Mouse (Mus musculus) 416B (cell line): Measurements from ENCODE around the gene Comt.

ENCODE experiments used
- DNase-seq: peaks from one replicate; pipeline ENCODE4 v3.0.0; 2011; ENCODE audit warnings: low read depth

The Comt gene

GRCm38 (mm10) chr16:18426802-18427280 lies at the start of gene Comt:
Gene Comt, minus strand, starts transcription at chr16:18426852.
- DNase-seq: peak; percentile 25

- DNase-seq: no peak
Measured at GRCm38 (mm10) chr16:18474021-18474420, 47.4 kb upstream of the Comt start.

- DNase-seq: no peak
Measured at GRCm38 (mm10) chr16:18472976-18473375, 46.3 kb upstream of the Comt start.

- DNase-seq: no peak
Measured at GRCm38 (mm10) chr16:18472416-18472815, 45.8 kb upstream of the Comt start.

- DNase-seq: no peak
Measured at GRCm38 (mm10) chr16:18471976-18472375, 45.3 kb upstream of the Comt start.

- no peak for DNase-seq
Measured at GRCm38 (mm10) chr16:18471381-18471955, 44.8 kb upstream of the Comt start.

GRCm38 (mm10) chr16:18470829-18471228 lies 44.2 kb upstream of the Comt start:
- DNase-seq: peak; percentile 49

- DNase-seq: peak; percentile 36
Measured at GRCm38 (mm10) chr16:18464271-18464670, 37.6 kb upstream of the Comt start.

GRCm38 (mm10) chr16:18462598-18462997 lies 35.9 kb upstream of the Comt start:
- DNase-seq: no peak

- no peak for DNase-seq
Measured at GRCm38 (mm10) chr16:18462031-18462430, 35.4 kb upstream of the Comt start.

GRCm38 (mm10) chr16:18460826-18461225 lies 34.2 kb upstream of the Comt start:
- DNase-seq: no peak

GRCm38 (mm10) chr16:18459955-18460370 lies 33.3 kb upstream of the Comt start:
- DNase-seq: peak; percentile 89

- peak; percentile 61 for DNase-seq
Measured at GRCm38 (mm10) chr16:18459335-18459954, 32.8 kb upstream of the Comt start.

- no peak for DNase-seq
Measured at GRCm38 (mm10) chr16:18458661-18459060, 32.0 kb upstream of the Comt start.

- DNase-seq: no peak
Measured at GRCm38 (mm10) chr16:18455407-18455806, 28.8 kb upstream of the Comt start.

- peak; percentile 30 for DNase-seq
Measured at GRCm38 (mm10) chr16:18453846-18454245, 27.2 kb upstream of the Comt start.

- DNase-seq: no peak
Measured at GRCm38 (mm10) chr16:18452361-18452862, 25.8 kb upstream of the Comt start.

- DNase-seq: no peak
Measured at GRCm38 (mm10) chr16:18451486-18452181, 25.0 kb upstream of the Comt start.

GRCm38 (mm10) chr16:18449005-18449404 lies 22.4 kb upstream of the Comt start:
- DNase-seq: no peak

GRCm38 (mm10) chr16:18448104-18448503 lies 21.5 kb upstream of the Comt start:
- DNase-seq: no peak

- no peak for DNase-seq
Measured at GRCm38 (mm10) chr16:18447243-18447642, 20.6 kb upstream of the Comt start.

GRCm38 (mm10) chr16:18443385-18443841 lies 16.8 kb upstream of the Comt start:
- peak; percentile 80 for DNase-seq

- no peak for DNase-seq
Measured at GRCm38 (mm10) chr16:18436128-18436527, 9.5 kb upstream of the Comt start.
